Mouse (Mus musculus) erythroblast, adult 5-6 weeks (primary cell): ENCODE data around the gene Rap1gap. TPM values are rescaled to one million over a fixed set of nuclear protein-coding genes. Genes with fewer than 3 reads are reported as not detected.

Experiments used
- ATAC-seq: replicated peaks from 2 replicates; pipeline ENCODE4 v1.8.0; 2016; ENCODE audit warnings: moderate number of reproducible peaks, mild to moderate bottlenecking, moderate TSS enrichment, inconsistent platforms; ENCODE audit not compliant: poor library complexity, low FRiP score, severe bottlenecking
- total RNA-seq, 2 experiments: library from RNA; stranded (forward) in 1 of 2; stranded (reverse) in 1 of 2; fragments of 150-400 nt in 1 of 2; fragments of 200-764, 138-1000 nt in 1 of 2; gene quantifications; 2 replicates each; pipeline versions ENCODE4 v1.2.3 to v1.2.4; 2015 to 2017; ENCODE audit warnings: low replicate concordance in 2 of 2

The Rap1gap gene
- total RNA-seq (2015; ENCODE audit: low replicate concordance) (not detected in 2 replicates), total RNA-seq (2017; ENCODE audit: low replicate concordance) (not detected in 2 replicates)

GRCm38 (mm10) chr4:137664433-137664979 is at the start of gene Rap1gap:
TSS of gene Rap1gap (plus strand) at chr4:137664726.
- ATAC-seq: no peak

GRCm38 (mm10) chr4:137622847-137623246 is 41.7 kb upstream of the Rap1gap start:
- no peak for ATAC-seq

GRCm38 (mm10) chr4:137627476-137628235 is 36.9 kb upstream of the Rap1gap start:
- ATAC-seq: no peak

GRCm38 (mm10) chr4:137628400-137628799 is 36.1 kb upstream of the Rap1gap start:
- no peak for ATAC-seq

GRCm38 (mm10) chr4:137629354-137629753 is 35.2 kb upstream of the Rap1gap start:
- no peak for ATAC-seq

- ATAC-seq: no peak
These were observed 34.4 kb upstream of the Rap1gap start for GRCm38 (mm10) chr4:137630153-137630552.

- ATAC-seq: no peak
These were observed 32.9 kb upstream of the Rap1gap start for GRCm38 (mm10) chr4:137631596-137631995.

GRCm38 (mm10) chr4:137633394-137633793 is 31.1 kb upstream of the Rap1gap start:
- no peak for ATAC-seq

- no peak for ATAC-seq
These were observed 27.9 kb upstream of the Rap1gap start for GRCm38 (mm10) chr4:137636597-137636996.

GRCm38 (mm10) chr4:137641556-137641955 is 23.0 kb upstream of the Rap1gap start:
- no peak for ATAC-seq

GRCm38 (mm10) chr4:137642101-137642500 is 22.4 kb upstream of the Rap1gap start:
- no peak for ATAC-seq

GRCm38 (mm10) chr4:137643459-137643858 is 21.1 kb upstream of the Rap1gap start:
- ATAC-seq: no peak

- no peak for ATAC-seq
These were observed 18.3 kb upstream of the Rap1gap start for GRCm38 (mm10) chr4:137646262-137646661.

- ATAC-seq: no peak
These were observed 16.9 kb upstream of the Rap1gap start for GRCm38 (mm10) chr4:137647648-137648047.

- no peak for ATAC-seq
These were observed 16.3 kb upstream of the Rap1gap start for GRCm38 (mm10) chr4:137648230-137648629.

GRCm38 (mm10) chr4:137650912-137651311 is 13.6 kb upstream of the Rap1gap start:
- ATAC-seq: no peak

- no peak for ATAC-seq
These were observed 11.6 kb upstream of the Rap1gap start for GRCm38 (mm10) chr4:137652835-137653346.

GRCm38 (mm10) chr4:137655241-137656031 is 9.1 kb upstream of the Rap1gap start:
- ATAC-seq: no peak

GRCm38 (mm10) chr4:137657674-137658073 is 6.9 kb upstream of the Rap1gap start:
- ATAC-seq: no peak

- ATAC-seq: no peak
These were observed 5.0 kb upstream of the Rap1gap start for GRCm38 (mm10) chr4:137659541-137659940.
